Mouse (Mus musculus): ENCODE measurements at regions not wholly inside any gene's neighbourhood (a gene's known extent, or its start where the extent isn't known, plus 50 kb on each side); places are given as distances from the start of the nearest gene placed in this dataset.

DNA sequence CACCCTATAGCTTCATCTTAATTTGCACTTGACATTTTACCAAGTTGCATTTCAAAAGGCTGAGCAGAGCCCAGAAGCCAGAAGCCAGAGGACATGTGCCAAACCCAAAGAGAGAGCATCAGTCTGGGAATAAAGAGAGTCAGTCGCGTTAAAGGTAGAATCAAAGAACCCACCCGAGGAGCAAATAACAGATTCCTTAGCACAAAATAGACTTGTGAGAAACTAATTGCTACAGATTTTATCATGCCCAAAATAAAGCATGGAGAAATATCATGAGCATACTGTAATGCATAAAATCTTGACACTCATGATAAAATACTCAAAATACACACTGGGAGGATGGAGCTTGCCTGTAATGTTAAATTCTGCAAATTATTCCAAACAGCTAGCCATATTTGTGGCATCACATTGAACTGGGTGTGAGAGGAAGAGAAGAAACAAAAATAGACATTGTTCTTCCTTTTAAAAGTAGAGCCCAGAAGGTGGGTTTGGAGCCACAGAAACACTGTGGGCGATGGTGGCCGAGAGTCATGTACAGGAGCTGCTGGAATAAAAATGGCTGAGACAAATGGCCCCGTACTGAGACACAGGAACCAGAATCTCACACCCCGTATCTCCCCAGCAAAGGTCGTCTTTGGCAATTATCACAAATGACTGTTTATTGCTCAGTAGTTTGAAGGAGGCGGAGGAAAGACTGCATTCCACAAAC is 317.2 kb downstream of the Klf6 start:
- DNase-seq (ENCODE audit: low spot score): no peak

DNA sequence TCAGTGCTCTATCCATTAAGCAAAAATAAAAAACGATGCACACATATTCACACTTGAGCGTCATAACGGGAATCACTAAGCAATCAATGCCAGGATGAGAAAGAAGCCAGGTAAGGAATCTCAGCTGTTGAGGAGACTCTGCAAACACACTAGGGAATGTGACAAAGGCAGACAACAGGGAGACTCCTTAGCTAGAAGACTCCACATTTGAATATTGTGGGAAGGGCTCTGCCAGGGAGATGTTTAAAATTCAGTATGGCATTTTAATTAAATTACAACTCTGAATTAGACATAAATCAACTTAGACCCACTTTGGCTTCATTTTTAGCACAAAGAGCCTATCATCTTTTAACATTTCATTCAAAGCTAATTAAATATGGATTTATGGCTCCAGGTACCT is 327.9 kb downstream of the Klf6 start:
- DNase-seq (ENCODE audit: low spot score): no peak

DNA sequence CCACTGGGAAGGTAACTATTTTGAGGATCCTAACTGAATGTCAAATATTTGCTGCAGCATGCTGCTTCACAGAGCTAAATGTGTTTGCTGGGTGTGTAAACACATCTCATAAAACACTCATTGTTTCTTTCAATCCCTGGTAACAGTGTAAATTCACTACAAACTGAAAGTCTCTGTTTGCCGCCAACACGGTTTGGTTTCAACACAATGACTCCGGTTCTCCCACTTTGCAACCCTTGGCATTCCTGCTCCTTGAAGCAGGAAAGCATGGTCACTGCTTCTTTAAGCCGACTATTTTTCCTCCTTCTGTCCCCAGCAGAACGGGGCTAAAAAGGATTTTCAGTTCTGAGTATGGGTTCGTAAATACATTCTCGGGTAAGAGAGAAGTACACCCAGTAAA is 328.3 kb downstream of the Klf6 start:
- DNase-seq (ENCODE audit: low spot score): no peak

DNA sequence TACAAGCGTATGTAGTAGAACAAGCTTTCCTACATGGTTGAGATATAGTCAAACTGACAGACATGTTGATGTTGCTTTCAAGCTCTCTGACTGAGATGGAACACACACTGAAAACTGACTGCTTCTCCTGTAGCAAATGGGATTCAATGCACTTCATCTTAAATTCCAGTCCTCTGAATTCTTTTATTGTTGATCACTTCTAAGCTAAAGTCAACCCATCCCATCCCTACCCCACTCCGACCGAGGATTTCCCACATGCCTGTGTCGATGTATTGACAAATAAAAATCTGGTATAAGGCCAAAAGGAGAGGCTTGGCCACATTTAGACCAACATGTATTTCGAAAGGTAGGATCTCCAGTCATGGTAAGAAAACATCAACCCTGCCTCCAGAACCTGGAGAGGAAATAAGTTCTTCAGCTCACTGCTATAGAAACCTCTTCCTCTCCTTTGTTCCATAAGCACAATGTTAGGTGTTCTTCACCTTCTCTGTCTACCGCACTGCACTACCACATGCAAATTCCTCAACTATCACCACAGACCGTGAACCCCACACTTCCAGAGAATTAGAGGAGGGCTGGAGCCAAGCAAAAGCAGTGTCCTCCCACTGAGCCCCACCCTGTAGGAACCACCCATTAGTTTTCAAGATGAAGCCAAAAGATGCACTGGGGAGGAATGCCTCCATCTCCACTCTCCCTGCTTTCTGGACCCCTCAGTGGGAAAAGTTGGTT is 330.1 kb downstream of the Klf6 start:
- DNase-seq (ENCODE audit: low spot score): no peak

DNA sequence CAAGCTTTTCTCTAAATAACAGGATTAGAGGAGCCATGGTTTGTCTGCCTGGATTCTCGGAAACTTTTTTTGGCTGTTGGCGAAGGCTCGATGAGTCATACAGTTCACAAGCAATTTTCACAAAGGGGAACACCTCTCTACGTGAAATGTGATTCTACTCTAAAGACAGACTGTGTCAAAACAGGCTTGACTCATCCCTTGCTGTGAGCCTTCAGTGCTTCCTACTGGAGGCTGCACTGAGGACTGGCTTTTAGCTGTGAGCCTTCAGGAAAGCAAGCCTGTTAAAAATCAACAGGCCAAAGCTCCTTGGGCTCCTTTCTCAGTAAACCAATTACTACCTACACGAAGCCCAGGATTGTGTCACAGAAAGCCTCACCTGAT is 330.6 kb downstream of the Klf6 start:
- no peak for DNase-seq (ENCODE audit: low spot score)

DNA sequence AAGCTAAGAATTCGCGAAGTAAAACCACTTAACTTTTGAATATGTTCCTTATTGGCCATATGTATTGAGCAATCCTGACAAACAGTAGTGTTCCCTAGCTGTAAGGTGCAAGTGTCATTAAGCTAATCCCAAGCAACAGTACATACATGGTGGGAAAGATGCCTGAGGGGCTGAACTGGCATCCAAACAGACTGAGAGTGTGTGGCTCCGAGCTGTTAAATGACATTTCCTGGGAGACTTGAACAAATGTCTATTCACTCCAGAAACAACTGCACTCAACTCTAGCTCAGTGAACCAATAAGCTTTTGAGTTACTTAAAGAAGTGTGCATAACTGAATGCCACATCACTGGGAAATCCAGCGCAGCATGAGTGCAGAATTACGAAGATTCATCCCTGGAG is 335.4 kb downstream of the Klf6 start:
- no peak for DNase-seq (ENCODE audit: low spot score)

DNA sequence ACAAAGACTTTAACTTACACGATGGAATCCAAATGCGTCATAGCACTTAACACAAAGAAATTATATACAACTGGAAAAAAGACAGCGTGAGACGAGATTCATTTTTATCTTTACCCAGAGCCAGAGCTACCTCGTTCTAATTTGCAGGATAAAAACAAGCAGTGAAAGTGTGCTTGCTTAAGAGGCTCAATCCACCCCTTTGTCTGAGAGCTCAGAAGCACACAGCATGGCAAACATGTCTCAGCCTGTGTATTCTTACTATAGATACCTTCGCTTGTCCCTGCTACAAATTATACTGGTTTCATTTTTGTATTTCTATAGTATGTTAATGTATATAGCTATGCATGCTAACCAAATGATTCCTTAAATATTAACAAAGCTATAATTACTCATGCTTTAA is 337.8 kb downstream of the Klf6 start:
- no peak for DNase-seq (ENCODE audit: low spot score)

DNA sequence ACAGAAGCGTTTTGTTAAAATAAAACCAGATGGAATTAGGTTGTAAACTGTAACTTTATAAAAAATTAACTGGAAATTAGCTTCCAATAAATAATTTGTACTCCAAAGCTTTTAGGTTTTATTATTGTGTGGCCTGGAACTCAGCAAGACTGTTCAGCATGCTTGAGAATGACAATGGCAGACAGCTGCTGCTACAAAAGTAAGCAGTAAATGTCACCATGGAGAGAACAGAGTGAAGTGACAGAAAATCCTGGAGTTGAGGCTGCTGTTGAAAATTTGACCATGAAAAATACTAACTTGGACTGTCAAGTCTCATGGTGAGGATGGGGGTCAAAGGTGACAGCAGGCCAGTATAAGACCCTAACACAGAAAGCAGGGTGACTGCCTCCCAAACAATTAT is 340.2 kb downstream of the Klf6 start:
- DNase-seq (ENCODE audit: low spot score): no peak

DNA sequence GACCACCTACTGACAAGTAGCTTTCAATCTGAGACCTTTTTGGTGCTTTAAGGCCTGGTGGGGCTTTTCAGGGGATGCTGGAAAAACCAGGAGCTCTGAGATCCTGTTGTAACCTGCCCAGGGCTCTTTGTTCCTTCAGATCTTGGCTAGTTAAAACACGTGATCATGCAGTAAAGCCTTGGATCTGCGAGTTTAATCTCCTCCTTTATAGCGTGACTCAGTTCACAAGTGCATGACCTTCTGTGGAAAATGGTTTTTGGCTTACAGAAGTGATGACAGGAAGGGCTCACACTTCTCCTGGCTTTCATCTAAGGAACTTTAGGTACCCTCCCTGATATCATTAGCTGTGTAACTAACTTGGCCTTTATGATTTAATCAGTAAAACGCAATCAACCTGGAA is 343.1 kb upstream of the Pitrm1 start:
- no peak for DNase-seq (ENCODE audit: low spot score)

DNA sequence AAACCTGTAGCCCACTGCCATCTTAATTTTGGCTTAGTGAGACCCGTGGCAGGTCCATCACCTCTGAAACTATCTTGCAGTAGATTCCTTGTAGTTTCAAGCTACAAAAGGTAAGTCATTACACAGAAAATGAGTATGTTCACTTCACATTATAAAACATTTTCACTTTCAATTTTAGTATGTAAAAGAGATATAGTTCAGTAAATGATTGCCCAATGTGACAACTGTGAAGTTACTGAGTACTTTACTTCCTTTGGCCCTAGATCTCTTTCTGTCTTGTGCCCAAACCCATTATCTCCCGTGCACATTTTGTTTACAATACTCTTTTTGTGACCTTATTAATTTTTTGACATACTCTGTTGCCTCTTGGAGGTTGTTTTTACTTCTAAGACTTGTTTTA is 335.4 kb upstream of the Pitrm1 start:
- DNase-seq (ENCODE audit: low spot score): no peak

DNA sequence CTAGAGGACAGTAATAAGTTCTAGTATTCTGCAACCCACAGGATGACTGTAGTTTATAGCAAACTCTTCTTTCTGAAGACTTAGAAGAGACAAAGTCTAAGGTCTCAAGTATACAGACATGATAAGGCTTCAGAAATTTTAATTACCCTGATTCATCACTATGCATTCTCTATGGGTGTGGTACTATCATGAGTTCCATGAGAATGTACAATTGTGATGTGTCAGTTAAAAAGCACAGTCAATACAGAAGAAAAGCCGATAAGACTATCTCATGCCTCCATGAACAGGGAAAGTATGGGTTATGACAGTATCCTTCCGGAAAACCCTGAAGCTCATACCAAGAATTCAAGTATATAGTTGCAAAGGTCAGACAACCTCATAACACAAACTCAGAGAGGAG is 333.8 kb upstream of the Pitrm1 start:
- DNase-seq (ENCODE audit: low spot score): no peak

DNA sequence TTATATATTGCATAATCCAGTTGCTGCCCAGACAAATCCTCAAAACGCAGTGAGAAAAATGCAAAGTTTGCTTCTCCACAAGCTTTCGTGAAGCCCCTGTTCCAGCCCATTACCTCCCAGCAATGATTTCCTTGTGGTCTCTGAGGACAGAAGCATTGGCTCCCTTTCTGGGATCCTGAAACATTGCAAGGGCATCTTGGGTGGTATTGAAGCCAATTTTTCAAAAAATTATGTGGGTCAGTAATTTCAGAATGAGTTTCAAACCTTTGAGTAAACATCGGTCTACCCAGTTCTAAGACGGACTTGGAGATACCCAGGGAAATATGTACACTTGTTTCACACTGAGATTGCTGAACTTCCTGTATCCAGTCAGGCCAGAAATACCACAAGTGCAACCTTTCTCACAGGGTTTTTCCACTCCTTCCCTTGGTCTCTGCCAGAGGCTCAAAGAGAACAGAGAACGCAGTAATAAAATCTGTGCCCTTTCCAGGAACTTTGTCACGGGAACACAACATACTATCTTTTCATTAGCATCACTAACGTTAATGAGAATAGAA is 321.8 kb upstream of the Pitrm1 start:
- no peak for DNase-seq (ENCODE audit: low spot score)

DNA sequence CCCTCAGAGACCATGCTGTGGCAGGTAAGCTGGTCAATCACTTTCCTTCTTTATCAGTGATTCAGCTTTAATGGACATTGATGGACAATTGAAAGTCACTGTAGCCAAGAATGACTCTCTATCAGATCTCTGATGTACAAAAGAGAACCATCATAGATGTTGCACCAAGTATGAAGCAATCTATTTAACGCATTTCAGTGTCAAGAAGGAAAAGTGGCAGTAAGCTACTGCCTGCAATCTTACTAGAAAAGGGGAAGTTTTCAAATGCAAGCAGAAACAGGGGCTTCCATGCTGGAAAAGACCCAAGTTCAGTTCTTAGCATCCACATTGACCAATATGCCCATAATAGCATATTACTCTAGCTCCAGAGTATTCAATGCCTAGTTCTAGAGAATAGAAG is 319.7 kb upstream of the Pitrm1 start:
- no peak for DNase-seq (ENCODE audit: low spot score)

DNA sequence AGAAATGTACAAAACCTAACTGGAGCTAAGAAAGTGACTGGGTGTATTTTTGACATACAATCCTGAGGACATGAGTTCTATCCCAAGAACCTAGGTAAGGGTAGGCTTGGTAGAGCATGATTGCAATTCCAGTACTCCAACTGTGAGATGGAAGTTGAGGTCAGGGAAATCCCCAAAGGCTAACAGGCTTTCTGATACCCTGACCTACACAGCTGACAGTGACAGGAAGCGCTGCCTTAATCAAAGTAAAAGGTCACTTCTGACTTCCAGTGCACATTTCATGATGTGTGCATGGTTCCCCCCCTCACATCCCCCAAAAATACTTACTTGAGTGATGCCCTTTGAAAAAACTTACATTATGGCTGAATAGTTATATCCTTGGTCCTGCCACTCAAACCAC is 312.6 kb upstream of the Pitrm1 start:
- DNase-seq (ENCODE audit: low spot score): no peak

DNA sequence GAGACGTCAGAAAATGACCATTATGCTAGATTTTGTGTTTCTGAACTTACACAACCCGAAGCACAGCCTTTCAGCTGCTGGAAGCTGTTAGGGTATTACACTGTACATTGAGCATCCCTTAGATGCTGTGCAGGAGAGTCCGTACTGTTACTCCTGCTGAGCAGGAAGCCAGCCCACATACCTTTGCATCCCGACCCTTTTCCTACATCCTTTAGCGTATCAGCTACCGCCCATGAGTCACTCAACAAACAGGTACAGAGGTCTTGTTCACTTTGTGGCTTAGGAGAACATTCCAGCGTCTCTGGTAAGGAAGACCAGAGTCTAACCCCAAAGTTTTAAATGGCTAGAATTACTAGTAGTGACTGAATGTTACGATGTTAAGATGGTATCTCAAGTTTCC is 311.4 kb upstream of the Pitrm1 start:
- no peak for DNase-seq (ENCODE audit: low spot score)

DNA sequence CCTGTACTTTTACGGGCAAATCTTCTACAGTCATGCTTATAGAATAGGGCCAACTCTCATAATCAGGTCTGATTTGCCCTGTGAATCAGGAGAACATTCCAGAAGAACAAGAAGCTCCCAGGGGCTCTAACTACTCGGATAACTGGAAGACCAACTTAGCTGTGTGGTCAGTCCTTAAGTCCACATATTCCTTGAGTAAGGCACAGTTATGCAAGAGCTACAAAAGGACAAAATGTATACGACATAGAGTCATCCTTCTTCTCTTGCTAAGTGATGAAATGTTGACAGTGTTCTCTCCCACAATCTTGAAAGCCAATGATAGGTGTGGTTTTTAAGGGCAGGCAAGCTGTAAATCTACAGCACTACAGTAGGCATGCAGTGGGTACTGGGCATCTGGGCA is 310.7 kb upstream of the Pitrm1 start:
- no peak for DNase-seq (ENCODE audit: low spot score)

DNA sequence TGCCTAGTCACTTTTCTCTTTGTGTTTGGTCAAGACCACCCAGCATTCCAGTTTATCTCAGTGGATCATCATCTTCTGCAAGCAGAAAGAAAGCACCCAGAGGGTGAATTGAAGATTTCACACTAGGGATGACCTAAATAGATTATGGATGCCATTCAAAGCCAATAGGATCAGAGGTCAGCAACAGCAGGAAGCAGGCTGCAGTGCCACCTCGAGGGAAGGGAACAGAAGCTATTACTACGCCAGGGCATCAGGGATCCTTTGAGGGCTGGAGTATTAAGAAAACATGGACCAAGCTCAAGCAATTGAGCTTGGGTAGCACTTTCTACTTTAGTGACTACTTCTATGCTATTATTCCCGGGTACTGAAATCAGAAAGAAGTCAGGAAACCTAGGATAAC is 307.1 kb upstream of the Pitrm1 start:
- DNase-seq (ENCODE audit: low spot score): no peak

DNA sequence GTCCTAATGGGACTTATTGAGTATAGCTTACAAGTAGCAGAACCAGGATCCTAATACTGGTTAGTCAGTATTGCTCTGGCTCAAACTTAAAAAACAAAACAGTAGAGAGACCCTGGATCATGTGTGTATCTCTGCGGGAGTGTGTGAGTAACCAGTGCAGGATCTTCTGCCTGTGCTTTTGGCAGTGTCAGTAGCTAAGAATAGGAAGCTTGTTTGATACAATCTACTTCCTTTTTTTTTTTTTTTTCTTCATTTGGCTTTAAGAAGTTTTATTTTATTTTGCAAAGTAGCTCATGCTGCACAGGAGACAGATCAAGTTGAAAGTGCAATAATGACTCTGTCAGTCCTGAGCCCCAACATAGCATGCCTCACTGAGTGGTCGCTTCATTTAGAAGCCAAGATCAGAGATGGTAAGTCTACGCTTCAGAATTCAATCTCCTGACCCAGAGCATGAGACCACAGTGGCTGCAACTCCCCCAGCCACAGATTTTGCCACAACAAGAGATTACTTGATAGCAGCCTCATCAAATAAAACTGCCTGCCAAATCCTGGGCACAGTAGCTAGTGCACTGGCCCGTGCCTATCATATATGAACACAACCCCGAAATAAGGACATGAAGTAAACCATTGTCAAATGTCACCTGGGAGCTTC is 306.4 kb upstream of the Pitrm1 start:
- no peak for DNase-seq (ENCODE audit: low spot score)

DNA sequence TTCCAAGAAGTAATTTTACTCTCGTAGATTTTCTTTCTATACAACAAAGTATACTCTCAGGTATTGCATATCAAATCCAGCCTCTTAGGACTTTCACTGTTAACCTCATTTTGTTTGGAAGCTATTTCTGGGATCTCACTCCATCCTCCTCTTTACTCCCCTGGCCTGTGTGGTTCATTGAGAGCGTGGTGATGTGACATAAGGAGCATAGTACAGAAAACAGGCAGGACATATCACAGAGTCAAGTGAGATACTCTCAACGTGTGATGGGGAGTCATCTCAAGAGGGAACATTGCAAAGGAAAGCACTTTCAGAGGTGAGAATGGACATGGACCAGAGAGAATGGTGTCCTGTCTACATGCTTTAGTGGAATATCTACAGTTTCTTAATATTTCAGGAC is 297.8 kb upstream of the Pitrm1 start:
- DNase-seq (ENCODE audit: low spot score): no peak

DNA sequence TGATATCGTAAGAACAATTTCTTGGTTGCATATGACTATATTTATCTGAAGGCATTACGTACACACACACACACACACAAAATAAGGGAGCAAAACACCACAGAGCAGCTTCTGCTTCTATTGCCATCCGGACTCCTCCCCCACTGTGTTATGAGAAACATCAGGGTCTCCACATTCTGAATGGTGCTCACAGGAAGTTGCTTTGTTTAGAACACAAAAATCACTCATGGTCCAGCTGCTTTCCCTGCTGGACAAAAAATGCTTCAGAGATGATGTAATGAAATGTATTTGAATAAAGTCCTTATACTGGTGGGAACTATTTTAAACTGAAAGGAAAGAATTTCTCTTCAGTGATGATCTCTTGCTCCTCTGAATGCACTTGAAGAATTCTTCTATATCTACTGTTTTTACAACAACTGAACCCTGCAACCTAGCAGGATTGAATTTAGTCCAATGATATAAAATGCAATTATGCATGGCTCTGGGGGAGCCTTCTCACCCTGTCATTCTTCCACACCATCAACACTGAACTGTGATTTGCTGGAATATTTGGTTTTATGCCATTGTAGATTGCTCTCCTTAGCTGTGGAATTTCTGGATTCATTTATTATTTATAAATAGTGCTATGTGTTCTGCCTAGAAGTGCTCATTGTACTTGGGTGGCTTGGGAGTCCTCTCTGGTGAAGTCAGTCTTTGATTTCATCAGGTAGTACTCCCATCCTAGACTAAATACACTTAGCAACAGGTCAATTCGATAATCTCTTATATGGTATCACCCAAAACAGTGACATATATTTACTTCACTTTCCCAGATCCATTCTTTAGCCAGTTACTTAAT is 296.7 kb upstream of the Pitrm1 start:
- DNase-seq (ENCODE audit: low spot score): no peak

DNA sequence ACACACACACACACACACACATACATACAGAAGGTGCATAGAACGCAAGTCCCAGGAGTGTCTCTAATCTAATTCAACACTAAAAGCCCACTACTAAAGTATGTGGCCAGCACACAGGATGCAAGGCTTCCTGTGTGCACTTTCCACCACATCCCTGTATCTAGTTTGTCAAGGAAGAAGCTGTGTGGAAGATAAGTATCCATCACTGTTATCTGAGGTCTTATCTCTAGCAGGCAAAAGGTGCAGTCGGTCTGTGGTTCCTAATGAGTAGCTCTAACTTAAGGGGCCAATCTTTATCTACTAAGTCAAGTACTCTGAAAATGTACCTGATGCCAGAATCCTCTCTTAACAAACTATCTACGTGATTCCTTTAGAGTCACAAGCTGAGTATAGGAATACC is 295.8 kb upstream of the Pitrm1 start:
- no peak for DNase-seq (ENCODE audit: low spot score)

DNA sequence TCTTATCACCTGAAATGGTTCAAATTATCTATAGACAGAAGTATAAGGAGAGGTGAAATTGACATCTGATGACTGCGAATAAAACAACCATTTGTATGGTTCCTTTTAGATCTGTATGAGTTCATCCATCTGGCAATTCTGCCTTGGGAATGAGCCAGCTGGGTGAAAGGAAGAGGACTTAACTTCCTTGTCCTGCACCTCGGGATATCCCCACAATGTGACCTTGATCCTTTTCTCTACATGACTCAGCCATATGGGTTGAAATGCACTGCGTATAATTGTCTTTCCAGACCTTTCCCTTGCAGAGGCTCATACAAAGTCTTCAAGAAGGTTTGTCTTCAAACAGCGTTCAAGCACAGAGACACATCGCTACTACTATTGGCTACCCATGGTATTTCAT is 292.6 kb upstream of the Pitrm1 start:
- no peak for DNase-seq (ENCODE audit: low spot score)

Data from ovary, postnatal 36 days (tissue).